Mouse (Mus musculus) brain, embryonic 14.5 days (tissue): ENCODE measurements around the gene Acot6.
"Not testable (repeated sequence)": the region's sequence is repeated elsewhere in the genome, so short reads cannot be mapped to it uniquely, and the experiment has no call there.

ENCODE experiments used
- CTCF ChIP-seq: fragments of 200-500 bp; IDR thresholded peaks from 2 replicates; pipeline ENCODE4 v1.5.1; 2012; ENCODE audit warnings: inconsistent platforms, mild to moderate bottlenecking, moderate library complexity, borderline replicate concordance; ENCODE audit not compliant: insufficient read depth, insufficient read length; ENCODE audit errors: extremely low read depth
- POLR2A ChIP-seq: fragments of 200-500 bp; IDR thresholded peaks from 2 replicates; pipeline ENCODE4 v1.6.1; 2012; ENCODE audit warnings: mild to moderate bottlenecking, inconsistent platforms, borderline replicate concordance; ENCODE audit not compliant: poor library complexity, insufficient read depth, insufficient read length, severe bottlenecking; ENCODE audit errors: extremely low read depth

DNA sequence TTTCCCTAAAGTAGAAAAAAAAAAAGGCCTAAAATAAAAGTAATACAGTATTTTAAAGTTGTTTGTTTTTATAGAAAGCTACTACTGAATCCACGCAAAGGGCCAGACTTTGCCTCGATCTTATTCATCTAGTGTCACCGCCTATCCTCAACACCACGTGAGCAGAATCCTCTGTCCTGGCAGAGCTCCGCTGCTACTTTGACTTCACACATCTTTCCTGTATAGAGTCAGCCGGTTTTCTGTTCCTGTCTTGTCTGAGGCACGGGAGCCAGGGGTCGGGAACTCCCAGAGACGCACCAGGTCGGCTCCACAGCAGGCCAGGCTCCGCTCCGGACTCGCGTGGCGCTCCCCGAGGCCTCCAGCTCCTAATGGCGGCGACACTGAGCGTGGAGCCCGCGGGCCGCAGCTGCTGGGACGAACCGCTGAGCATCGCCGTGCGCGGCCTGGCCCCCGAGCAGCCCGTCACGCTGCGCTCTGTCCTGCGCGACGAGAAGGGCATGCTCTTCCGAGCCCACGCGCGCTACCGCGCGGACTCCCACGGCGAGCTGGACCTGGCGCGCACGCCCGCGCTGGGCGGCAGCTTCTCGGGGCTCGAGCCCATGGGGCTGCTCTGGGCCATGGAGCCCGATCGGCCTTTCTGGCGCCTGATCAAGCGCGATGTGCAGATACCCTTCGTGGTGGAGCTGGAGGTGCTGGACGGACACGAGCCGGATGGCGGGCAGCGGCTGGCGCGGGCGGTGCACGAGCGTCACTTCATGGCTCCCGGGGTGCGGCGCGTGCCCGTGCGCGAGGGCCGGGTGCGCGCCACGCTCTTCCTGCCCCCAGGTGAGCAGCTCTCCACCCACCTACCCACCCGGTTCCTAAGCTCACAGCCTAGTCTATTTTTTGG is at the start of gene Acot6:
- not testable (repeated sequence) for TF ChIP-seq POLR2A, CTCF
